Mouse (Mus musculus) midbrain, embryonic 16.5 days (tissue): ENCODE measurements around the gene 4930548H24Rik. TPM values are rescaled to one million over a fixed set of nuclear protein-coding genes. Genes with fewer than 3 reads are reported as not detected.
A peak's percentile ranks its signal among the peaks of the same experiment; 100 is the strongest.
"Not testable (repeated sequence)": the region's sequence is repeated elsewhere in the genome, so short reads cannot be mapped to it uniquely, and the experiment has no call there.

ENCODE experiments used
- ATAC-seq: fragments of 200-750 bp; cut with Nextera tagmentation; 2 replicates; pipeline ENCODE4 v1.8.0; 2017; ENCODE audit warnings: moderate TSS enrichment
- H3K27ac ChIP-seq: fragments of 300-500 bp; sonication (generic); 2 replicates; pipeline ENCODE4 v1.5.1; 2014; ENCODE audit warnings: mild to moderate bottlenecking, low read length, mixed read lengths
- H3K27me3 ChIP-seq: fragments of 300-500 bp; sonication (generic); 2 replicates; pipeline ENCODE4 v1.6.1; 2014; ENCODE audit warnings: low read depth, low read length, mixed read lengths; ENCODE audit not compliant: control insufficient read depth, insufficient read depth
- H3K36me3 ChIP-seq: fragments of 300-500 bp; sonication (generic); 2 replicates; pipeline ENCODE4 v1.6.1; 2014; ENCODE audit warnings: mild to moderate bottlenecking, low read length, moderate library complexity, mixed read lengths; ENCODE audit not compliant: control insufficient read depth, insufficient read depth
- H3K4me1 ChIP-seq: fragments of 300-500 bp; sonication (generic); 2 replicates; pipeline ENCODE4 v1.6.1; 2014; ENCODE audit warnings: mild to moderate bottlenecking, low read length, mixed read lengths; ENCODE audit not compliant: control insufficient read depth, insufficient read depth
- H3K4me2 ChIP-seq: fragments of 300-500 bp; sonication (generic); 2 replicates; pipeline ENCODE4 v1.6.1; 2014; ENCODE audit warnings: mild to moderate bottlenecking, low read length, mixed read lengths
- H3K4me3 ChIP-seq: fragments of 300-500 bp; sonication (generic); 2 replicates; pipeline ENCODE4 v1.5.1; 2014; ENCODE audit warnings: low read depth, mild to moderate bottlenecking, low read length, moderate library complexity, mixed read lengths
- H3K9ac ChIP-seq: fragments of 300-500 bp; sonication (generic); 2 replicates; pipeline ENCODE4 v1.6.1; 2014; ENCODE audit warnings: low read depth, low read length, mixed read lengths
- H3K9me3 ChIP-seq: fragments of 300-500 bp; sonication (generic); replicated peaks from 2 replicates; pipeline ENCODE4 v1.6.1; 2014; ENCODE audit warnings: mild to moderate bottlenecking, low read length, mixed read lengths; ENCODE audit not compliant: control insufficient read depth, poor library complexity, severe bottlenecking
- WGBS: fragments of 180-500 bp; shearing (Covaris S2); extraction: QIAGEN DNeasy Blood & Tissue Kit; methylation state at CpG from one replicate; pipeline ENCODE4 v1.1.7; 2014; 5-methylcytosine and 5-hydroxymethylcytosine counted together
- polyA plus RNA-seq: library from polyadenylated mRNA; unstranded; fragments of >200 nt; fragmentation: Nextera tagmentation; extraction: Ambion mirVana; gene quantifications from 2 replicates; pipeline ENCODE4 v1.2.1, GENCODE M21; 2015

The 4930548H24Rik gene
- polyA plus RNA-seq, 1 experiment from 2014 or later = not detected

GRCm38 (mm10) chr5:31527117-31527680 is 41.7 kb downstream of the 4930548H24Rik start:
- H3K4me1 ChIP-seq = peaks cover 29% of the 10 kb centered on the region
- WGBS = 4% methylated on average over 40 of the region's 40 CpGs
- peak overlapping the region; percentile 92 for H3K4me3 ChIP-seq
- H3K9ac ChIP-seq = peak overlapping the region; percentile 78
- peaks cover 16% of the 10 kb centered on the region; the same call in 1 of the 2 replicates for H3K36me3 ChIP-seq
- H3K27ac ChIP-seq = peak overlapping the region; percentile 84
- ATAC-seq = peak; percentile 69
- H3K9me3 ChIP-seq = no peaks in the 10 kb centered on the region
- peak overlapping the region; percentile 100 for H3K4me2 ChIP-seq
- no peaks in the 10 kb centered on the region for H3K27me3 ChIP-seq

DNA sequence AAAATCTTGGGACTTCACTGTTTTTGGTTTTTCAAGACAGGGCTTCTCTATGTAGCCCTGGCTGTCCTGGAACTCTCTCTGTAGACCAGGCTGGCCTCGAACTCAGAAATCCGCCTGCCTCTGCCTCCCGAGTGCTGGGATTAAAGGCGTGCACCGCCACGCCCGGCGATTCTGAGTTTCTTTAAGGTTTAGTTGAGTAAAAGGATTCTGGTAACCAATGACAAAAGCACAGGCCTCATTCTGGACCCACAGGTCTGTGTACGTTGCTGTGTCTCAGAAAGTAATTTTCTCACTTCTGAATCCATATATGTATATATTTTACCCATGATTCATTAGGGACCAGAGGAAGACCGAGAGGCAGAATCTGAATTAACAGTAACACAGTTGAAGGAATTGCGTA is 42.2 kb downstream of the 4930548H24Rik start, which contains the start of gene Supt7l:
Gene Supt7l, minus strand, starts transcription at position 101 of the 400 bp plus-strand sequence.
- not testable (repeated sequence) for ATAC-seq, H3K9me3 ChIP-seq, H3K27me3 ChIP-seq
- H3K4me1 ChIP-seq = peaks cover 29% of the 10 kb centered on the region
- peak within 1 kb of the TSS; percentile 92 for H3K4me3 ChIP-seq
- 82% methylated on average over 11 of the region's 11 CpGs for whole genome bisulfite sequencing
- peak within 1 kb of the TSS; percentile 84 for H3K27ac ChIP-seq
- peaks cover 18% of the 10 kb centered on the region for H3K36me3 ChIP-seq
- H3K9ac ChIP-seq = peak within 1 kb of the TSS; percentile 78
- peak within 1 kb of the TSS; percentile 100 for H3K4me2 ChIP-seq

GRCm38 (mm10) chr5:31528560-31528959 is 43.0 kb downstream of the 4930548H24Rik start:
- no peak for ATAC-seq
- Histone ChIP-seq H3K9ac (no peak overlapping the region), H3K4me1 (peaks cover 29% of the 10 kb centered on the region), H3K4me3 (no peak overlapping the region), H3K36me3 (peaks cover 14% of the 10 kb centered on the region; the same call in 1 of the 2 replicates), H3K4me2 (peak overlapping the region; percentile 26; the same call in 1 of the 2 replicates), H3K9me3 (no peaks in the 10 kb centered on the region), H3K27ac (no peak overlapping the region), H3K27me3 (no peaks in the 10 kb centered on the region)
- WGBS = 57% methylated on average over 2 of the region's 2 CpGs

DNA sequence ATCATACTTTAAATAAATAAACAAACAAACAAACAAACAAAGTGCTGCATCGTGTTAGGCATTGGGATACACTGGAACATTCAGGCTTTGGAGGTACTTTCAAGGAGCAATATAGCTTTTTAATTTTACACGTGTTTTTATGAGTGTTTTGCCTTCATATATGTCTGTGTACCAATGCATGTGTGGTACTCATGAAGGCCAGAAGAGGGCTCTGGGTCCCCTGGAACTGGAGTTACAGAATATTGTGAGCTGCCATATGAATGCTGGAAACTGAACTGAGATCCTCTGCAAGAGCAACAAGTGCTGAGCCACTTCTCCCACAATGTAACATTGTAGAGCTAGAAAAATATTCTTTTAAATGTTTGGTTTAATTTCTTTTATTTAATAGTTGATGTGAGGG is 49.7 kb downstream of the 4930548H24Rik start:
- H3K4me3 ChIP-seq = no peak overlapping the region
- H3K27me3 ChIP-seq = no peaks in the 10 kb centered on the region
- ATAC-seq = no peak
- no peaks in the 10 kb centered on the region for H3K4me1 ChIP-seq
- no peak overlapping the region for H3K4me2 ChIP-seq
- no peak overlapping the region for H3K9ac ChIP-seq
- no peak overlapping the region for H3K27ac ChIP-seq
- no peaks in the 10 kb centered on the region for H3K9me3 ChIP-seq
- H3K36me3 ChIP-seq = peaks cover 28% of the 10 kb centered on the region
- WGBS = 93% methylated on average over 2 of the region's 2 CpGs

Other genes with a start within 250 kb of the 4930548H24Rik start
- 156 and 165 TPM in 2 replicates for gene Nrbp1, start 244.9 kb upstream of the 4930548H24Rik start, polyA plus RNA-seq
- 0.62 and 0.71 TPM in 2 replicates for gene Gm9970, start 244.5 kb upstream of the 4930548H24Rik start, polyA plus RNA-seq
- gene Krtcap3, start 234.0 kb upstream of the 4930548H24Rik start, polyA plus RNA-seq = 2.1 and 2.2 TPM in 2 replicates
- 32.3 and 40.0 TPM in 2 replicates for gene Ift172, start 194.6 kb upstream of the 4930548H24Rik start, polyA plus RNA-seq
- 96.2 and 97.6 TPM in 2 replicates for gene Fndc4, start 189.7 kb upstream of the 4930548H24Rik start, polyA plus RNA-seq
- gene Gckr, start 188.3 kb upstream of the 4930548H24Rik start, polyA plus RNA-seq = 0.42 and 1.6 TPM in 2 replicates
- 142 and 146 TPM in 2 replicates for gene Zfp512, start 33.3 kb upstream of the 4930548H24Rik start, polyA plus RNA-seq
- 81.6 and 89.2 TPM in 2 replicates for gene Gpn1, start 9.0 kb downstream of the 4930548H24Rik start, polyA plus RNA-seq
- gene Slc4a1ap, start 41.3 kb downstream of the 4930548H24Rik start, polyA plus RNA-seq = 32.5 and 34.4 TPM in 2 replicates
- gene Supt7l, start 42.1 kb downstream of the 4930548H24Rik start, polyA plus RNA-seq = 25.1 and 27.8 TPM in 2 replicates
- 184 and 211 TPM in 2 replicates for gene Mrpl33, start 111.2 kb downstream of the 4930548H24Rik start, polyA plus RNA-seq
- 1.9 and 2.5 TPM in 2 replicates for gene Rbks, start 211.9 kb downstream of the 4930548H24Rik start, polyA plus RNA-seq
- gene Babam2, start 211.9 kb downstream of the 4930548H24Rik start, polyA plus RNA-seq = 47.3 and 54.7 TPM in 2 replicates